Mouse (Mus musculus) cortical plate, adult 2 months (tissue): ENCODE results near the gene Ago4. TPM values are rescaled to one million over a fixed set of nuclear protein-coding genes. Genes with fewer than 3 reads are reported as not detected.
A peak's percentile ranks its signal among the peaks of the same experiment; 100 is the strongest.

Experiments used
- H3K27ac ChIP-seq: fragments of 200-500 bp; 2 replicates; pipeline ENCODE4 v1.5.1; 2012; ENCODE audit warnings: low read length, control low read depth, inconsistent platforms; ENCODE audit not compliant: insufficient read depth
- H3K4me1 ChIP-seq: fragments of 200-500 bp; 2 replicates; pipeline ENCODE4 v1.6.1; 2011; ENCODE audit warnings: low read length; ENCODE audit not compliant: control insufficient read depth, insufficient read depth
- H3K4me3 ChIP-seq: fragments of 200-500 bp; 2 replicates; pipeline ENCODE4 v1.5.1; 2011; ENCODE audit warnings: mild to moderate bottlenecking, low read length, control low read depth; ENCODE audit not compliant: insufficient read depth
- CTCF ChIP-seq: fragments of 200-500 bp; IDR thresholded peaks from 2 replicates; pipeline ENCODE4 v1.5.1; 2011; ENCODE audit warnings: mild to moderate bottlenecking, control low read depth, low read length; ENCODE audit not compliant: insufficient read depth; ENCODE audit errors: extremely low read depth
- POLR2A ChIP-seq: fragments of 200-500 bp; IDR thresholded peaks from 2 replicates; pipeline ENCODE4 v1.6.1; 2011; ENCODE audit warnings: mild to moderate bottlenecking, low read length, control low read depth; ENCODE audit not compliant: insufficient read depth; ENCODE audit errors: extremely low read depth
- polyA plus RNA-seq: library from polyadenylated mRNA; depleted of rRNA; stranded (reverse); fragments of >200 nt; gene quantifications from 2 replicates; pipeline ENCODE4 v1.2.3, GENCODE M21; 2012

Gene Ago4
- polyA plus RNA-seq, 1 experiment, result 5.6 TPM

GRCm38 (mm10) chr4:126483874-126484273 lies 49.4 kb downstream of the Ago4 start:
- Histone ChIP-seq H3K27ac (no peak overlapping the region), H3K4me3 (no peak overlapping the region), H3K4me1 (peaks cover 2% of the 10 kb centered on the region; the same call in 1 of the 2 replicates)
- TF ChIP-seq CTCF, result no peak
- no peak for TF ChIP-seq POLR2A

DNA sequence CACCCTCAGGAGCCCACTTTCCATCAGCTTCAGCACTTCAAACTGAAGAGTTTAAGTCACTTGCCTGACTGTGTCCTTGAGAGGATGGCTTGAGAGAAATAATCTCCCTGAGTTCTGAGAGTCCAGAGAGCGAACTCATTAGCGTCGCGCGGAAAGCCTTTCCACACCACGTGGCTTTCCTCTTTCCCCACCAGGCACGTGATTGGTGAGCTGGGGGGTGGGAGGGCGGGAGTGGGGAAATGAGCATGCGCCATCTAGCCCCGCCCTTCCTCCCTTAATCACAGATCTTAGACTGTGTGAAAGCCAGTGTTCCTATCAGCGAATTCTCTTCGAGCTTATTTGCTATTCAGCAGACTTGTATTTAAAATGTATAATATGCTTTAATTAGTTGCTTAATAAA lies 50.3 kb downstream of the Ago4 start:
- Histone ChIP-seq H3K4me1 (peaks cover 2% of the 10 kb centered on the region; the same call in 1 of the 2 replicates), H3K27ac (no peak overlapping the region), H3K4me3 (no peak overlapping the region)
- TF ChIP-seq POLR2A (no peak), CTCF (no peak)

GRCm38 (mm10) chr4:126481461-126481860 lies 51.8 kb downstream of the Ago4 start:
- no peak for TF ChIP-seq POLR2A
- TF ChIP-seq CTCF, result no peak
- H3K27ac ChIP-seq, result no peak overlapping the region

DNA sequence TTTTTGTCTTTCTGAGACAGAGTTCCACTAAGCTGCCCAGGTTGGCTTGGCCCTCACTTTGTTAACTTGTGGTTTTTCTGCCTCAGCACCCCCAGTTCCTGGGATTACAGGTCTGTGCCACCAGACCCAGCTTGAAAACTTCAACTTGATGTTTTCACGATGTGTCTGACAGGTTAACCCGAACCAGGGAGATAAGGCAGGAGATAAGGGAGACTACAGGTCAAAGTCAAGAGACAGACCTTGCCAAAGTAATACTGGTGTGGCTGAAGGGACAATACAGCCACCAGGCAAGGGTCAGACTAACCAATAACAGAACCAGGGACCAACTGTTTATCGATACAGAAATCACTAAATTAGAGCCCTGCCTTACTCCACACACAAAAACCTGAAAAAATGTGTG lies 53.0 kb downstream of the Ago4 start:
- H3K4me3 ChIP-seq, result no peak overlapping the region
- H3K27ac ChIP-seq, result no peak overlapping the region
- TF ChIP-seq CTCF (no peak), POLR2A (no peak)
- no peaks in the 10 kb centered on the region for H3K4me1 ChIP-seq

More at GRCm38 (mm10) chr4:126481461-126481860, 51.8 kb downstream of the Ago4 start:
- peaks cover 2% of the 10 kb centered on the region; the same call in 1 of the 2 replicates for H3K4me1 ChIP-seq
- H3K4me3 ChIP-seq, result no peak overlapping the region

- Histone ChIP-seq H3K27ac (no peak overlapping the region), H3K4me1 (0 out of 2 replicates have a peak, but pooled peaks cover 1% of the 10 kb centered on the region), H3K4me3 (no peak overlapping the region)
- TF ChIP-seq POLR2A (no peak), CTCF (no peak)
Measured at GRCm38 (mm10) chr4:126473031-126473430, 60.2 kb downstream of the Ago4 start.

DNA sequence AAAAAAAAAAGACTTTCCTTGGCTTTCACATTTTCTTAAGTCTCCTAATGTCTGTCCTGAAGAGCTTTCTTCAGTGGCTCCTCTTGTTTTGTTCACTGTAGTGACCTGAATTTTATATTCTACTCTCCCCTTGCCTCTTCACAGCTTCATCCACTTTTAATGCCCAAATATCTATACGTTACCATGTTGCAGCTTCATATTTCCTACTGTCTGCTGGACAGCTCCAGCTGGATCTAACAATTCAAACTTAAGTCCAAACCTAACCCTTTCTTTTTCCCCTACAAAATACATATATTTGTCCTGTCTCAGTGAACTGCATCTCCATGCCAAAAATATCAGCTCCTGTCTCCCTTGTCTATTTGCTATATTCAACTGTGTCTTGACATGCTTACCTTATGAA lies 63.9 kb downstream of the Ago4 start:
- H3K27ac ChIP-seq, result no peak overlapping the region
- no peak overlapping the region; the same call in 1 of the 2 replicates for H3K4me3 ChIP-seq
- TF ChIP-seq POLR2A, result no peak
- TF ChIP-seq CTCF, result no peak
- peaks cover 4% of the 10 kb centered on the region for H3K4me1 ChIP-seq

DNA sequence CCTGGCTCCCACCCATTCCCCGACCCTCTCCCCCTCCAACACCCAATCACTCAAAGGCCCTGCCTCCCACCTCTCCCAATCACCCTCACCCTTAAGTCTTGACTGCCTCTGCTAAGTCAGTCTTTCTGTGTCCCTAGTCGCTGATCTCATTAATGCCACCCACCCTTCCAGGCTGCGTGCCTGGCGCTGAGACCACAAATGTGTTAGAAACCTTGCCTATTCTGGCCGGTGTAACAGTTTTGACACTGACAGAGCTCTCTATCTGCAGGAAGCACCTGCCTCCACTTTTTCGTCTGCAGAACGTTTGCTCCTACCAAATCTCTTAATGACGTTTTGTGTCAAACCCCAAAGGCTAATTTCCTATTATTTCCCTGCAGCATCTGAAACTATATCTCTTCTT lies 64.3 kb downstream of the Ago4 start:
- no peak for TF ChIP-seq CTCF
- no peak for TF ChIP-seq POLR2A

DNA sequence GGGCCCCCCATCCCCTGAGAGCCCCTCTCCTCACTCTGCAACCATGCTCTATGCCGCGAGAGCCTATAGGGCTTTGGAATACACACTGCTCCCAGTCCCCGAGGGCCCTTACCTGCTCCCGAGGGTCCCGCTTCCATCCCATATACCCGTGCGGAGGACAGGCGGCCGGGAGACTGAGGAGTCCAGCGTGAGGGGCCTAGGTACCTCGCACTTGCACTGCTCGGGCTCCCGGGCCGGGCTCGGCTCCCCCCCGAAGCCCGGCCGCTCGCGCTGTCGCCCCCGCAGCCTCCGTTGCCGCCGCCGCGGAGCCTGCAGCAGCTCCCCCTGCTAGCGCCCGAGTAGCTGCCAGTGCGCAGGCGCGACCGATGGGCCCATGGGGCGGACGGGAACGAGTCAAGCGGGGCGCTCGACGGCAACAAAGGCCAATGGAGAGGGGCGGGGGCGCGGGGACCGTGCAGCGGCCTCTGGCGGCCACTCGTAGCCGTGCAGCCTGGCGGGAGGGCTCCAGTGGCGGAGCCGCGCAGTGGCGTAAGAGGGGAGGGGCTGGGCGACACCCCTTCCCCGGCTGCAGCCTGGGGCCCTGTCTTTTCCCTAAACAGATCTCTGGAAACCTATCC lies 64.9 kb downstream of the Ago4 start, which contains the start of gene Ago1:
TSS of gene Ago1 (minus strand) at position 299 of the 617 bp plus-strand sequence.
- H3K4me1 ChIP-seq, result peaks cover 4% of the 10 kb centered on the region
- TF ChIP-seq CTCF (peak; percentile 53), POLR2A (peak; percentile 38; the same call in 1 of the 2 replicates)
- peak within 1 kb of the TSS; percentile 93 for H3K27ac ChIP-seq
- peak within 1 kb of the TSS; percentile 91 for H3K4me3 ChIP-seq

More for the DNA sequence above, 64.3 kb downstream of the Ago4 start:
- Histone ChIP-seq H3K27ac (no peak overlapping the region), H3K4me1 (peaks cover 4% of the 10 kb centered on the region), H3K4me3 (peak overlapping the region; percentile 91)

GRCm38 (mm10) chr4:126467721-126468284 lies 65.5 kb downstream of the Ago4 start:
- peak overlapping the region; percentile 91 for H3K4me3 ChIP-seq
- TF ChIP-seq CTCF, result no peak
- TF ChIP-seq POLR2A, result no peak
- H3K27ac ChIP-seq, result peak overlapping the region; percentile 93
- peaks cover 3% of the 10 kb centered on the region for H3K4me1 ChIP-seq

- TF ChIP-seq CTCF (no peak), POLR2A (no peak)
- no peak overlapping the region for H3K27ac ChIP-seq
- H3K4me1 ChIP-seq, result peaks cover 3% of the 10 kb centered on the region
- H3K4me3 ChIP-seq, result no peak overlapping the region
Measured at GRCm38 (mm10) chr4:126466251-126466750, 67.0 kb downstream of the Ago4 start.
